Mouse (Mus musculus) adrenal gland, adult 18-20 months (tissue): ENCODE measurements around the gene Abcb9. TPM values are rescaled to one million over a fixed set of nuclear protein-coding genes. Genes with fewer than 3 reads are reported as not detected.

Experiments used
- DNase-seq, 2 experiments: peaks; one replicate each; pipeline ENCODE4 v3.0.0; 2021 to 2022; ENCODE audit warnings: low spot score in 2 of 2
- total RNA-seq, 2 experiments: library from RNA; stranded (reverse); gene quantifications; 1 replicate in 1 of 2; 2 replicates in 1 of 2; pipeline ENCODE4 v1.2.3; 2021

Gene Abcb9
- total RNA-seq, 2 experiments from 2014 or later = 10.6 to 15.2 TPM

GRCm38 (mm10) chr5:124095077-124095581 is 469 bp downstream of the Abcb9 start:
- no peak for DNase-seq

- no peak for DNase-seq
Measured at GRCm38 (mm10) chr5:124093852-124094604, 1.6 kb downstream of the Abcb9 start.

GRCm38 (mm10) chr5:124093120-124093794 is 2.3 kb downstream of the Abcb9 start:
- no peak for DNase-seq

- no peak for DNase-seq
Measured at GRCm38 (mm10) chr5:124091951-124092406, 3.6 kb downstream of the Abcb9 start.

GRCm38 (mm10) chr5:124089868-124090267 is 5.7 kb downstream of the Abcb9 start:
- DNase-seq = no peak

- DNase-seq = peak in 1 of 2 experiments; percentile 39
Measured at GRCm38 (mm10) chr5:124086876-124087275, 8.7 kb downstream of the Abcb9 start.

- no peak for DNase-seq
Measured at GRCm38 (mm10) chr5:124085513-124085912, 10.1 kb downstream of the Abcb9 start.

- DNase-seq = peak; percentile 89 to 91
Measured at GRCm38 (mm10) chr5:124084588-124085173, 10.9 kb downstream of the Abcb9 start.

GRCm38 (mm10) chr5:124083850-124084587 is 11.6 kb downstream of the Abcb9 start:
- DNase-seq = no peak

- DNase-seq = no peak
Measured at GRCm38 (mm10) chr5:124082941-124083688, 12.5 kb downstream of the Abcb9 start.

- DNase-seq = no peak
Measured at GRCm38 (mm10) chr5:124082447-124082846, 13.2 kb downstream of the Abcb9 start.

- no peak for DNase-seq
Measured at GRCm38 (mm10) chr5:124079880-124080279, 15.7 kb downstream of the Abcb9 start.

GRCm38 (mm10) chr5:124078794-124079416 is 16.7 kb downstream of the Abcb9 start:
- DNase-seq = no peak

- DNase-seq = no peak
Measured at GRCm38 (mm10) chr5:124077856-124078460, 17.6 kb downstream of the Abcb9 start.

- DNase-seq = no peak
Measured at GRCm38 (mm10) chr5:124077241-124077640, 18.4 kb downstream of the Abcb9 start.

- no peak for DNase-seq
Measured at GRCm38 (mm10) chr5:124076559-124076958, 19.0 kb downstream of the Abcb9 start.

GRCm38 (mm10) chr5:124075716-124076115 is 19.9 kb downstream of the Abcb9 start:
- no peak for DNase-seq

GRCm38 (mm10) chr5:124074845-124075307 is 20.7 kb downstream of the Abcb9 start:
- peak in 1 of 2 experiments; percentile 29 for DNase-seq

- DNase-seq = no peak
Measured at GRCm38 (mm10) chr5:124073682-124074081, 21.9 kb downstream of the Abcb9 start.
